Mouse (Mus musculus) v-Abl transformed pro-B cells (cell line): ENCODE measurements around the gene Map2.

Experiments
- in situ Hi-C, 2 experiments: fragments of 400-800 bp; cut with MboI; formaldehyde crosslinking; loops; one replicate each; pipeline ENCODE4 v1.15.1; 2025; ENCODE audit not compliant: unreplicated experiment in 2 of 2

Gene Map2

GRCm38 (mm10) chr1:66175041-66175665, at the start of gene Map2:
Gene Map2, plus strand, starts transcription at chr1:66175273.
- in situ Hi-C loops: loop anchor here in 1 of 2 experiments (10.0 kb wide), 1 partner anchor 480 kb away; no protein-coding TSS in a partner anchor

- in situ Hi-C loops: no loop called here
Observed at GRCm38 (mm10) chr1:66133014-66133413, 42.1 kb upstream of the Map2 start.

- in situ Hi-C loops: no loop called here
Observed at GRCm38 (mm10) chr1:66135324-66135723, 39.7 kb upstream of the Map2 start.

DNA sequence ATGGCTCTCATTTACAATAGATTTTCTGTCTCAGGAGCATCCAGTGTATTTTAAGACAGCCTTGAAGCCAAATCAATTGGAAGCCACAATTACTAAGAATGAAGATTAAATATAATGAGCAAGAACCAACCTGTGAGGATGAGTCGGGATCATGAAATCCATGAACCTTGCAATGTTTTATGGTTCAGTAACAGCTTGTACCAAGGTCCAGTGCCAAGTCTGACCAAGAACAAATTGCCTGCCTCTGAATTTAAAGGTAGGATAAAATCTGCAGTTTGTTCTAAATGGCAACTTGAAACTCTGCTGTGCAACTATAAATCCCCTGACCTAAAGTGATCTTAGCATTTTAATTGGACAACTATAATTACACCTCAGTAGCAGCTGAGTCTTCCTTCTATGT, 34.4 kb upstream of the Map2 start:
- in situ Hi-C loops: no loop called here

DNA sequence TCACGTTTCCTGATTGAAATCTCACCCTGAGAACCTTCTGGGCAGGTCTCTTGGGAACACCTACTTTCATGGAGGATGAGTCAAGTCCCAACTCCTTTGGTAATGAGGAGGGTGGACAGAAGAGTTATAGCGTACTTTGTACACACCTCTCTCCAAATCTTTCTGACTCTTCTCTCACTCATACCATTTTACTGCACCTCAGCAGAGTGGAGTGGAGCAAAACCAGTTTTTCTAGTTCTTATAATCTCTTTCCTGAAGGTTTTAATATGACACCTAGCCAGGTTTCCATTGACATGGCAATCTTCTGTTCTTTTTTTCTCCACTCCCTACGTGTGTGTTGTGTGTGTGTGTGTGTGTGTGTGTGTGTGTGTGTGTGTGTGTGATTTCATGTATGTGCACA, 29.9 kb upstream of the Map2 start:
- in situ Hi-C loops: no loop called here

GRCm38 (mm10) chr1:66148825-66149514, 26.1 kb upstream of the Map2 start:
- in situ Hi-C loops: no loop called here

- in situ Hi-C loops: no loop called here
Observed at GRCm38 (mm10) chr1:66150806-66151205, 24.3 kb upstream of the Map2 start.

GRCm38 (mm10) chr1:66157135-66157534, 17.9 kb upstream of the Map2 start:
- in situ Hi-C loops: no loop called here

DNA sequence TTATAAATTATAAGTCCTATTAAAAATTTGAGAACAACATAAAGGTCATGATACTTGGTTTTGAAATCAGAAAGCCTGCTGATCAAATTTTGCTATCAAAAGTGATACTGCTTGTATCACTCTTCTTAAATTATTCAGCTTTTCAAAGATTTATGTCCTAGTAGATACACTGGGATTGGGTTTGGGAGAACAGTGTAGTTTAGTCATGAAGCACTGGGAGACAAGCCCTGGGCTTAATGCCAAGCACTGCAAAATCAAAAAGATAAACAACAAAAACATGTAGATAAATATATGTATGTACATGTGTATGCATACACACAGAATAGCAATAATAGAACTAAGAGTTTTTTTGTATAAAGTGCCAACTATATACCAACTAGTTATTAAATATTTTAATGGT, 17.5 kb upstream of the Map2 start:
- in situ Hi-C loops: no loop called here

- in situ Hi-C loops: loop anchor here in 1 of 2 experiments (5.0 kb wide), 1 partner anchor 493 kb away; no protein-coding TSS in a partner anchor
Observed at GRCm38 (mm10) chr1:66164648-66165047, 10.4 kb upstream of the Map2 start.

- in situ Hi-C loops: loop anchor here in 1 of 2 experiments (5.0 kb wide), 1 partner anchor 489 kb away; no protein-coding TSS in a partner anchor
Observed at GRCm38 (mm10) chr1:66168722-66169121, 6.4 kb upstream of the Map2 start.

- in situ Hi-C loops: loop anchor here in 1 of 2 experiments (10.0 kb wide), 1 partner anchor 483 kb away; no protein-coding TSS in a partner anchor
Observed at GRCm38 (mm10) chr1:66172127-66172526, 2.9 kb upstream of the Map2 start.

DNA sequence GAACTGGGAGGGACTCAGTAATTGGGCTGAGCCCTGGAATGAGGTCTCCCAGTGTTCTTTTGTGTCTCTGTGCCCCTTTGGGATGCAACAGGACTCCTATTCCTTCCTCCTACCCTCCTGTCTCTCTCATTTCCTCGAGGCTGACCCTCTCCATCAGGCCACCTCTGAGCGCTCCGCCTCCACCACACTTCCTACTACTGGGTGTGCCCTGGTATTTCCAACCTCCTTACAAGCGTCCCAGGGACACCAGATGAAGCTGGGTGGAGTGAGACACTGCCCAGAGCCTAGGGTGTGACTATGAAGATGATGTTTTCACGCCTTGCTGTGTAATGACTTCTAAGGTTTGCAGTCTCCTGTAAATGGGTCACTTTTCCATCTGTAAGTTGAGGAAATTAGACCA, 1.4 kb upstream of the Map2 start:
- in situ Hi-C loops: loop anchor here in 1 of 2 experiments (10.0 kb wide), 1 partner anchor 481 kb away; no protein-coding TSS in a partner anchor

GRCm38 (mm10) chr1:66176012-66176837, 1.2 kb downstream of the Map2 start:
- in situ Hi-C loops: loop anchor here in 1 of 2 experiments (10.0 kb wide), 1 partner anchor 479 kb away; no protein-coding TSS in a partner anchor

DNA sequence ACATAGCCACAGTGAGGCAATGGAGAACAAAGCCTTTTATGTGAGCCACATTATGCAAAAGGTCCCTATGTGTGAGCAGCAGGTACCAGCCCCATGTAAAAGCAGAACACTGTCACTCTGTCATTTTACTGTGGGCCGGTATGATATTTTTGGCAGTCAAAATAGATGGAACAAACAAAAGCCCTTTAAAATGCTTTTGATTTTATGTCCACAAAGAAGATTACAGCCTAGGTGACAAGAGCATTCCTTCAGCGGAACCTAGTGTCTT, 1.7 kb downstream of the Map2 start:
- in situ Hi-C loops: loop anchor here in 1 of 2 experiments (10.0 kb wide), 1 partner anchor 478 kb away; no protein-coding TSS in a partner anchor

GRCm38 (mm10) chr1:66177489-66178170, 2.6 kb downstream of the Map2 start:
- in situ Hi-C loops: loop anchor here in 1 of 2 experiments (10.0 kb wide), 1 partner anchor 477 kb away; no protein-coding TSS in a partner anchor

DNA sequence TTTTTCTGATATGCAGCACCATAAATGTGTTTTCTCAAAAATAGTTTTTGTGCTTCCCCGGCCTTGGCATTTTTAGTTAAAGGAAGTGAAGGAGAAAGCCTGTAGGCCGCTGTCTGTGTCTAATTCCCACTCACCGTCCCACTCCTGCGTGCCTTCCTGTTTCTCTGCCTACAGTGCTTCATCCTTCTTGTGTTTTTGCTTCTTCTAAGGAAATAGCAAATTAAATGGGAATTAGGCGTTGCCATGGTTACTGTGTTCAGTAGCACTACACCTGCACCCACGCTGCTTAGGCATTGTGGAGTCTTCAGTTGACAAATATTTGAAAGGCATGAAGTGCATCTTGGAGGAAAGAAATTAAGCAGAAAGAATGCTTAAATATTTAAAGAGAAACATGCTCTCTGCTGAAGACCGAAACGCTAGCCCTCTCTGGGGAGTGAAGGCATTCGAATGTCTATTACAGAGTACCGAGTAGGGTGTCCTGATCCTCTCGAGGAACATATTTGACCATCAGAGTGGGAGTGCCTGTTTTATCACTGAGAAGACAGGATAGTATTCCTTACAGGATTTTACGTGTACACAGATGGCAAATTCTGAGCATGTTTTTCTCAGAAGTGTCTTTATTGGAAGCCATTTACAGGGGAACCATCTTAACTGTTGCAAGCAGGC, 12.1 kb downstream of the Map2 start:
- in situ Hi-C loops: no loop called here

DNA sequence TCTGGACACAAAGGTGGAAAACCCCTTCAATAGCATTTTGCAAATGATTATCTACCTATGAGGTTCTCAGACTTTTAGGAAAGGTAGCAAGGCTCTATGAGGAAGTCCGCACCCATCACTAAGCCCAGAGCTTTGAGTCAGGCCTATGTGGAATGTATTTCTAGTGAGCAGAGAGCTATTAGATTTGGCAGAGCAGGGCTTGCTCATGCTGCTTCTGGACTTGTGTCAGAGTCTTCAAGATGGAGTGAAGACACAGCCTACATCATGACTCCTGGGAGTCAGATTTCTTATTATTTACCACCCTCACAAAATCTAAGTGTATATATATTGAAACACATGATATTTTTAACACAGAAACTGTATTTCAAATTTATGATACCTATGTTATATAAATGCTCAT, 17.3 kb downstream of the Map2 start:
- in situ Hi-C loops: no loop called here

DNA sequence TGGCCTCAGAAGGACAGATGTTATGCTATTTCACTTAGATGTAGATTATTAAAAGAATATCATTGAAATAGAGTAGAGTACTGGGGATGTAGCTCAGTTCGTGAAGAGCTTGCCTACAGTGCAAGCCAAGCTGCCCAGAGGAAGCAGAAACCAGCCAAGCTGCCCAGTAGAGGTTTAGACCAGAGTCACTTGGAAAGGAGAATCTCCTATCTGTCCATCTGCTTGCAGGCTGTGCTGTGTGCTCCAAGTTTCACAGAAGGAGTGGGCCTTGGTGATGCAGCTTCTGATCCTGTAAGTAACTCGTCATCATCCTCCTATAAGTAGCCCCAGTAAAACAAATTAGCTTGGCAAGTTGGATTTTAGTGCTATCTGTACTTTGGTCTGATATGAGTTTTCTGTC, 17.8 kb downstream of the Map2 start:
- in situ Hi-C loops: no loop called here
